In genomic region chr1:43486500-43486899, GRCm38 (mm10) we compare ENCODE assay signal across 29 mouse cellular contexts. TPM values are rescaled to one million over a fixed set of nuclear protein-coding genes. Genes with fewer than 3 reads are reported as not detected.
DNase-seq lines count a peak whose midpoint lies in the region; ATAC-seq lines count a peak whose summit lies in the region.
"Had no signal": no experiment of that assay in that cellular context is flagged by ENCODE, and none has a peak within 500 bp of the region (broad histone marks: within the 10 kb centered on the region; RNA-seq: fewer than 3 reads in every experiment).

No protein-coding gene starts in this region.

- WGBS in liver, embryonic 11.5 days, result 78% methylated on average over 3 of the region's 3 CpGs
- WGBS in liver, embryonic 16.5 days (ENCODE audit: insufficient replicate concordance), result 57% methylated on average over 3 of the region's 3 CpGs
- WGBS in midbrain, embryonic 15.5 days, result 89% methylated on average over 3 of the region's 3 CpGs

- H3K9ac ChIP-seq in liver, embryonic 11.5 days (ENCODE audit: low read depth, low read length), result no peak overlapping the region
- H3K9ac ChIP-seq in liver, embryonic 16.5 days (ENCODE audit: low read depth, low read length), result no peak overlapping the region
- H3K9ac ChIP-seq in midbrain, embryonic 15.5 days, result no peak overlapping the region
- H3K9ac ChIP-seq: embryonic facial prominence, embryonic 13.5 days; heart, embryonic 12.5 days; hindbrain, embryonic 13.5 days; lung, embryonic 15.5 days; midbrain, embryonic 13.5 days; neural tube, embryonic 15.5 days had no signal

- DNase-seq in liver, embryonic 11.5 days (ENCODE audit: low spot score), result no peak
- peak; percentile 68 for DNase-seq in yolk sac, embryonic 10.5 days (ENCODE audit: low spot score)
- no peak for DNase-seq in cerebellum, adult 8-10 months
- DNase-seq in thymus, adult 18-20 months, result no peak
- DNase-seq: adrenal gland, adult 2 months; B cell, adult 2 months; cerebellum, adult 2 months; cerebellum, postnatal 36 days; heart, adult 2 months; heart, postnatal 4 days; kidney, adult 8-10 months; kidney, postnatal 25 days; left cerebral cortex, postnatal 4 days; lung, postnatal 36 days; retina, postnatal 1 day; right cerebral cortex, postnatal 25 days; spleen, adult 18-20 months had no signal

- H3K4me3 ChIP-seq in megakaryocyte, embryonic 14.5 days (replicated peaks), result peak overlapping the region; percentile 15
- H3K4me3 ChIP-seq in liver, embryonic 11.5 days (ENCODE audit: low read depth, low read length), result no peak overlapping the region
- H3K4me3 ChIP-seq in liver, embryonic 16.5 days (ENCODE audit: low read depth, low read length), result no peak overlapping the region
- H3K4me3 ChIP-seq in midbrain, embryonic 15.5 days, result no peak overlapping the region
- H3K4me3 ChIP-seq: embryonic facial prominence, embryonic 13.5 days; forebrain, embryonic 10.5 days; heart, adult 2 months; heart, embryonic 12.5 days; hindbrain, embryonic 13.5 days; lung, embryonic 15.5 days; midbrain, embryonic 13.5 days; neural tube, embryonic 15.5 days had no signal

- no peaks in the 10 kb centered on the region for H3K27me3 ChIP-seq in megakaryocyte, embryonic 14.5 days (replicated peaks)
- H3K27me3 ChIP-seq in liver, embryonic 11.5 days (replicated peaks; ENCODE audit: control insufficient read depth, insufficient read depth, low read length), result no peaks in the 10 kb centered on the region
- no peaks in the 10 kb centered on the region for H3K27me3 ChIP-seq in liver, embryonic 16.5 days (ENCODE audit: control insufficient read depth, insufficient read depth, low read depth, low read length)
- H3K27me3 ChIP-seq in midbrain, embryonic 15.5 days (replicated peaks), result no peaks in the 10 kb centered on the region
- H3K27me3 ChIP-seq: embryonic facial prominence, embryonic 13.5 days; heart, embryonic 12.5 days; hindbrain, embryonic 13.5 days; lung, embryonic 15.5 days; midbrain, embryonic 13.5 days; neural tube, embryonic 15.5 days had no signal

- H3K9me3 ChIP-seq in megakaryocyte, embryonic 14.5 days, result no peaks in the 10 kb centered on the region
- H3K9me3 ChIP-seq in liver, embryonic 11.5 days (ENCODE audit: control insufficient read depth, low read length), result no peaks in the 10 kb centered on the region
- H3K9me3 ChIP-seq in liver, embryonic 16.5 days (replicated peaks; ENCODE audit: control insufficient read depth, low read length), result no peaks in the 10 kb centered on the region
- H3K9me3 ChIP-seq in midbrain, embryonic 15.5 days, result no peaks in the 10 kb centered on the region
- H3K9me3 ChIP-seq: embryonic facial prominence, embryonic 13.5 days; forebrain, embryonic 10.5 days; heart, embryonic 12.5 days; hindbrain, embryonic 13.5 days; lung, embryonic 15.5 days; midbrain, embryonic 13.5 days; neural tube, embryonic 15.5 days had no signal

- no peak overlapping the region; the same call in 1 of the 2 replicates for H3K27ac ChIP-seq in liver, embryonic 11.5 days (ENCODE audit: low read depth, low read length)
- H3K27ac ChIP-seq in liver, embryonic 16.5 days (ENCODE audit: low read length), result peak overlapping the region; percentile 62
- H3K27ac ChIP-seq in midbrain, embryonic 15.5 days, result no peak overlapping the region
- H3K27ac ChIP-seq: embryonic facial prominence, embryonic 13.5 days; forebrain, embryonic 10.5 days; heart, adult 2 months; hindbrain, embryonic 13.5 days; lung, embryonic 15.5 days; midbrain, embryonic 13.5 days; neural tube, embryonic 15.5 days had no signal

- H3K36me3 ChIP-seq in megakaryocyte, embryonic 14.5 days (replicated peaks; ENCODE audit: low read length), result peaks cover 76% of the 10 kb centered on the region
- H3K36me3 ChIP-seq in liver, embryonic 11.5 days (ENCODE audit: control insufficient read depth, insufficient read depth, low read length), result no peaks in the 10 kb centered on the region
- no peaks in the 10 kb centered on the region for H3K36me3 ChIP-seq in liver, embryonic 16.5 days (ENCODE audit: control insufficient read depth, insufficient read depth)
- no peaks in the 10 kb centered on the region for H3K36me3 ChIP-seq in midbrain, embryonic 15.5 days (replicated peaks)
- H3K36me3 ChIP-seq: embryonic facial prominence, embryonic 13.5 days; heart, embryonic 12.5 days; hindbrain, embryonic 13.5 days; lung, embryonic 15.5 days; neural tube, embryonic 15.5 days had no signal

- ATAC-seq in megakaryocyte, adult 5-6 weeks (ENCODE audit: poor library complexity, severe bottlenecking), result no peak
- ATAC-seq in liver, embryonic 11.5 days (replicated peaks; ENCODE audit: low FRiP score), result peak; percentile 54; the same call in 1 of the 2 replicates
- peak; percentile 88 for ATAC-seq in liver, embryonic 16.5 days (ENCODE audit: low read depth)
- no peak for ATAC-seq in midbrain, embryonic 15.5 days (replicated peaks)
- ATAC-seq: forebrain, embryonic 16.5 days; midbrain, embryonic 13.5 days had no signal

- peaks cover 100% of the 10 kb centered on the region for H3K4me1 ChIP-seq in megakaryocyte, embryonic 14.5 days
- peaks cover 12% of the 10 kb centered on the region; the same call in 1 of the 2 replicates for H3K4me1 ChIP-seq in liver, embryonic 11.5 days (replicated peaks; ENCODE audit: control insufficient read depth, insufficient read depth, low read length)
- peaks cover 11% of the 10 kb centered on the region for H3K4me1 ChIP-seq in liver, embryonic 16.5 days (ENCODE audit: control insufficient read depth, low read depth, low read length)
- H3K4me1 ChIP-seq in midbrain, embryonic 15.5 days, result no peaks in the 10 kb centered on the region

- H3K4me2 ChIP-seq in liver, embryonic 11.5 days, result no peak overlapping the region
- no peak overlapping the region for H3K4me2 ChIP-seq in liver, embryonic 16.5 days (ENCODE audit: low read depth, low read length)
- H3K4me2 ChIP-seq in midbrain, embryonic 15.5 days, result no peak overlapping the region
- H3K4me2 ChIP-seq: embryonic facial prominence, embryonic 13.5 days; heart, embryonic 12.5 days; hindbrain, embryonic 13.5 days; lung, embryonic 15.5 days; midbrain, embryonic 13.5 days; neural tube, embryonic 15.5 days had no signal

RNA-seq across cellular contexts. Expression of gene Nck2, which starts 42.1 kb away (rescaled TPM):
- polyA plus RNA-seq in megakaryocyte, embryonic 14.5 days (2012; ENCODE audit: insufficient read depth, low replicate concordance), result 106 and 185 TPM in 2 replicates
- 2.9 and 3.0 TPM in 2 replicates for total RNA-seq in megakaryocyte, adult 5-6 weeks (2015)
- total RNA-seq in megakaryocyte, adult 5-6 weeks (2017), result 4.5 and 5.4 TPM in 2 replicates
- polyA plus RNA-seq in liver, embryonic 11.5 days (2014; fragmentation: Nextera tagmentation; extraction: Ambion mirVana), result 24.5 and 26.0 TPM in 2 replicates
- 8.4 and 9.5 TPM in 2 replicates for polyA plus RNA-seq in liver, embryonic 16.5 days (2015; fragmentation: Nextera tagmentation; extraction: Ambion mirVana)
- 35.5 and 37.6 TPM in 2 replicates for polyA plus RNA-seq in midbrain, embryonic 15.5 days (2015; fragmentation: Nextera tagmentation; extraction: Ambion mirVana)

Comparison
In these comparisons a context has a peak if more than half of its experiments do, and no peak if none do; other contexts are left out.
1. ATAC-seq: peak in liver, embryonic 11.5 days (single experiment) and liver, embryonic 16.5 days (single experiment); none in megakaryocyte, adult 5-6 weeks (single experiment) and midbrain, embryonic 15.5 days (single experiment).